Mouse (Mus musculus): ENCODE results near the gene Chkb.

Gene Chkb

GRCm38 (mm10) chr15:89399716-89400115, 30.0 kb downstream of the Chkb start:
- DNase-seq (ENCODE audit: low spot score in 2 of 2) = no peak

- DNase-seq (ENCODE audit: low spot score in 2 of 2) = no peak
Observed at GRCm38 (mm10) chr15:89398146-89398545, 31.6 kb downstream of the Chkb start.

- no peak for DNase-seq (ENCODE audit: low spot score in 2 of 2)
Observed at GRCm38 (mm10) chr15:89396883-89397282, 32.8 kb downstream of the Chkb start.

GRCm38 (mm10) chr15:89390081-89390480, 39.6 kb downstream of the Chkb start:
- DNase-seq (ENCODE audit: low spot score in 2 of 2) = no peak

- no peak for DNase-seq (ENCODE audit: low spot score in 2 of 2)
Observed at GRCm38 (mm10) chr15:89387127-89387526, 42.6 kb downstream of the Chkb start.

- no peak for DNase-seq (ENCODE audit: low spot score in 2 of 2)
Observed at GRCm38 (mm10) chr15:89384617-89385016, 45.1 kb downstream of the Chkb start, which contains the start of gene Klhdc7b. Gene Klhdc7b (plus strand): TSS chr15:89384917.

- no peak for DNase-seq (ENCODE audit: low spot score in 2 of 2)
Observed at GRCm38 (mm10) chr15:89379429-89379828, 50.3 kb downstream of the Chkb start.

GRCm38 (mm10) chr15:89378831-89379401, 50.8 kb downstream of the Chkb start, which contains the start of gene Odf3b:
Gene Odf3b (minus strand): TSS chr15:89379282.
- no peak for DNase-seq (ENCODE audit: low spot score in 2 of 2)

GRCm38 (mm10) chr15:89377938-89378828, 51.5 kb downstream of the Chkb start:
- no peak for DNase-seq (ENCODE audit: low spot score in 2 of 2)

GRCm38 (mm10) chr15:89377362-89377761, 52.3 kb downstream of the Chkb start:
- DNase-seq (ENCODE audit: low spot score in 2 of 2) = no peak

- no peak for DNase-seq (ENCODE audit: low spot score in 2 of 2)
Observed at GRCm38 (mm10) chr15:89376957-89377356, 52.8 kb downstream of the Chkb start, which contains the start of gene Tymp. Gene Tymp (minus strand): TSS chr15:89377039.
